Mouse (Mus musculus) embryo, embryonic 11 days (tissue): ENCODE measurements around the gene Gm45837.

Source experiments
- DNase-seq: peaks from one replicate; pipeline ENCODE4 v3.0.0-alpha.2; 2015

Gm45837 gene

GRCm38 (mm10) chr7:101449855-101450254 is 39.2 kb downstream of the Gm45837 start:
- DNase-seq = no peak

- DNase-seq = peak; percentile 88
These were observed 40.0 kb downstream of the Gm45837 start for GRCm38 (mm10) chr7:101450422-101451401.

DNA sequence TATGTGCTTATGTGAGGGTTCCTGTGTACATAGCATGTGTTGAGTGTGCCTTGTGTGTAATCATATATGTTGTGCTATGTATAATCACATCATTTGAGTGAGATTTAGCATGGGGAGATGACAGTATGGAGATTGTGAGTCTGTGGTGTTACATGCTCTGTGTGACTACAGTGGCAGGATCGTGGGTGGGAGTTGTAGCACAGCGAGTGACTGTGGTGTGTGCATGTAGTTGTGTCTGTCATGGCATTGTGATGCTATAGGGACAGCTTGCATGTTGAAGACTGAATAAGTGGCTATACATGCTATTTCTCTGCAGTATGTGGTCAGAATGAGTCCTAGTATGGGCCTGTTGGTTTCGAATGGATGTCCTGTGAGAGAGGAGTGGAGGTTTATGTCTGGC is 42.0 kb downstream of the Gm45837 start:
- DNase-seq = no peak

GRCm38 (mm10) chr7:101453296-101453695 is 42.6 kb downstream of the Gm45837 start:
- DNase-seq = no peak

- no peak for DNase-seq
These were observed 43.0 kb downstream of the Gm45837 start for GRCm38 (mm10) chr7:101453725-101454124.

DNA sequence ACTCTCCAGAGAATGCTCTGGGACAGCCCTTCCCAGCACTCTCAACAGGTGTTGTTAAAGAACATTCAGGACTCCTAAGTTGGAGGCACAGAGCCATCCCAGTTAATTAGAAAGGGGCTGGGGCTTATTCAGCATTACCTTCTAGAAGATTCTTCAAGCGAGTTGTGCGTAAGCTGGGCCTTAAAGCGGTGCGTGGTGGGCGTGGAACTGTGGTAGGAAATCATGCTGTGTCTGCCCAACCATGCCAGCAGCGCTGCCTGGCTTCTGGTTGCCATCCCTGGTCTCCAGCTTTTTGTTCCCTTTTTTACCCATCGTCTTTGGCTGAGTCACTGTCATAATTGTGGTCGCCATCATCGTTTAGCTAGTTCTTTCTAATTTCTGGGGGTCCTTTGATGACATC is 43.8 kb downstream of the Gm45837 start:
- no peak for DNase-seq

GRCm38 (mm10) chr7:101455141-101455540 is 44.5 kb downstream of the Gm45837 start:
- no peak for DNase-seq

DNA sequence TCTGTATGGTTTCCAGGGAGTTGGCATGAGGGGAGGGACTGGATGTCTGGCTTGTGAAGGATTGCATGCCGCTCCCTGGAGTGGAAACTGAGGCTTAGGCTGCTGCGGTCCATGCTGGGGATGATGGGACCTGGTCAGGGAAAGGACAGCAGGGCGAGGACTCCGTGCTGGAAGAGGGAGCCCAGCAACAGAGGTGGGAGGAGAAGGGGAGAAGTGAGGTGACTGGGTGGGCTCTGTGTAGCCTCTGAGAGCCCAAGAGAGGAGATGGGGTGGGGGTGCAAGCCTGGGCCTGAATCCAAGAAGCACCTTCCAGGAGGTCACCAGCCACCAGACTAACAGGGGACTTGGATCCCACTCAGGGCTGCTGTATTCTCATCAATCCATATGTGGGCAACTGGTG is 45.6 kb downstream of the Gm45837 start:
- no peak for DNase-seq

DNA sequence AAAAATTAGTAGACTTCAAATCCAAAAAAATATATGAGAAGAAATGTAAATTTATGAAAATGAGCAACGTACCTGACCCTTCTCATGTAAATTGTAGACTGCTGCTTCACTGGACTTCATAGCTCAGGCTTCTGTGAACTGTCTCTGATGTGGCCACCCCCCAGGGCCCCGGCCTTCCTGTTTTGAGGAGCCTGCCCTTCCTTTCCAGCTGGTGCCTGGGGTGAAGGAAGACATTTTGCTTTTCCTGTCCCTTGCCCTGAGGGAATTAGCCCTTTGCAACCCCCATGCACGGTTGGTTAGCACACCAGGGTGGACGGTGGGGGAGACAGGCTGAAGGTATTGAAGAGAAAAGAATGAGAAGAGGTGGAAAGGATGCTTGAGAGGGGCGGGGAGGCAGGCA is 46.1 kb downstream of the Gm45837 start:
- no peak for DNase-seq

DNA sequence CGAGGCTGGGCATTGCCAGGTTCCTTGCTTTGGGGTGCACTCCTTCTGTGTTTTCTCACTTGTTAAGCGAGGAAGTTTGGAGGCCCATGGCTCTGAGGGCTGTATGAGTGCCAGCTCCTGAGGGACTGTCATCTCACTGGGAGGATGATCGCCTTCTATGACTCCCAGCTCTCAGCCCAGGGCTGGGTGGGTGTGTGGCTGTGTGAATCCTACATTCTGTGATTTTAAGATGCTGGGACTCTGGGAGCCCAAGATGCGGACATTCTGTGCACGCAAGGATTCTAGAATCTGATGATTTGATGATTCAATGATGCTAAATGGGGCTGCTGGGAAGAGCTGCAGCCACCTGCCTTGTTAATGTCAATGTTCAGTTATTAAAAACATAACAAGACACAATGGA is 46.6 kb downstream of the Gm45837 start:
- no peak for DNase-seq

GRCm38 (mm10) chr7:101457801-101458200 is 47.1 kb downstream of the Gm45837 start:
- no peak for DNase-seq

GRCm38 (mm10) chr7:101458278-101458781 is 47.6 kb downstream of the Gm45837 start:
- no peak for DNase-seq

DNA sequence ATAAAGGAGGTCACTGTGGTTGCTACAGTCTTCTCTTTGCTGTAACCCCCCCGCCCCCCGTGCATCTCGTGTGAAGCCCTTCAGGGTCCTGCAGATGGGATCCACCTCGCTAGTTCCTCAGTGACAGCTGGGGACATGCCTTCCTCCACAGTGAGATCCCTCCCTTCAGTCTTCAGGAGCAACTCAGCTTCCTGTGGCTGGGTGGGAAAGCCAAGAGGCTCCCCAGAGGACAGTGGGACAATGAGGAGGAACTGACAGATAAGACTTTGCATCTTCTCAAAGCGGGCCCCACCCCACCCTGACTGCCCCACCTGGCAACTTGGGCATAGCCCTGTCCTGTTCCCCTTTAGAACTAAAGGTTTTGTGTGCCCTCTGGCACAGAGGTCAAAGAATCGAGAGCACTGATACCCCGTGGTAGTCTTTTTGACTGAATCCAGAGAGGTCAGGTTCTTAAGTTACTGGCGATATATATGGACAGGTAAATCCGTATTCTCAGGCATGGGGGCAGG is 48.7 kb downstream of the Gm45837 start:
- no peak for DNase-seq

- no peak for DNase-seq
These were observed 49.4 kb downstream of the Gm45837 start for GRCm38 (mm10) chr7:101459923-101460607.

- DNase-seq = no peak
These were observed 49.9 kb downstream of the Gm45837 start for GRCm38 (mm10) chr7:101460608-101460957.

GRCm38 (mm10) chr7:101461571-101461970 is 50.9 kb downstream of the Gm45837 start:
- no peak for DNase-seq

GRCm38 (mm10) chr7:101462327-101463068 is 51.8 kb downstream of the Gm45837 start:
- DNase-seq = no peak

DNA sequence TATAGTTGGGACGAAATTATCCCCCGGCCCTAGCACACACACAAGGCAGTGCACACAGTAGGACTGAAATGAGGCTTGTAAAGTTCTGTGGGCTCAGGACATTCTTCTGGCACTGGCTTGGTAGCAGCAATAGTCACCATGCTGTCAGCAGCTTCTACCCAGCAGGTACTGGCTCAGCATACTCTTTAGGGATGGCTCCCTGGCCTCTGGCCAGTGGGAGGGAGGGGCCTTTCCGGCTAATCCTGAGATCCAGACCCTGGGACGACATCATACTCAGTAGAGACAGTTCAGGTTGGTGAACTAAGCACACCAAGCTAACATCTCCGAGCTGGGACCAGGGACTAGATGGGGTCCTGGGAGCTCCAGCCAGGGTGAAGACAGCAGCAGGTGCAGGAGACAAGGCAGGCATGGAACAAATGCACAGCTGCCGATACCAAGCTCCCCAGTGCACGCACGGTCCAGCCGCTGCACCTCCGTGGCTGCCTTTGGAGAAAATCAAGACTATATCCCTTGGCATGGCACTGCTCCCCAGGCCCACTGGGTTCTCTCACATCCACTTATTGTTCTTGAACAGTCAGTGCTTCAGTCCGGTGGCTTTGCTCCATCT is 53.1 kb downstream of the Gm45837 start:
- no peak for DNase-seq

GRCm38 (mm10) chr7:101464927-101465326 is 54.2 kb downstream of the Gm45837 start:
- DNase-seq = no peak

DNA sequence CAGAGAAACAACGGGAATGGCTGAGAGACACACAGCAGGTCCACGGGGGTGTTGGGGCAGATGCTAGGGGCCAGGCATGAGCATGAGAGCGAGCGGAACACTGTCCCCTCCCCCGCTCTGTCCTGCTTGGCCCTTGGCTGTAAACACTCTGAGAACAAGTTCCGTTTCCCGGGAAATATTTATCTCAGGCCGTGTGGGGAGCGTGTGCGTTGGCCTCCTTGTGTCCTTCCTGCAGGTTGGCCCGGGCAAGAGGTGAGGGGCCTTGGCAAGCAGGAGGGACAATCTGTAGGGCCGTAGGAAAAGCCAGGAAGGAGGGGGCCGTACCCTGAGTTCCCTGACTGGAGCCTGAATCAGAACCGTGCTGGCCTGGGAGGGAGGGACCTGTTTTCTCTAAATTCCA is 54.7 kb downstream of the Gm45837 start:
- peak; percentile 37 for DNase-seq

DNA sequence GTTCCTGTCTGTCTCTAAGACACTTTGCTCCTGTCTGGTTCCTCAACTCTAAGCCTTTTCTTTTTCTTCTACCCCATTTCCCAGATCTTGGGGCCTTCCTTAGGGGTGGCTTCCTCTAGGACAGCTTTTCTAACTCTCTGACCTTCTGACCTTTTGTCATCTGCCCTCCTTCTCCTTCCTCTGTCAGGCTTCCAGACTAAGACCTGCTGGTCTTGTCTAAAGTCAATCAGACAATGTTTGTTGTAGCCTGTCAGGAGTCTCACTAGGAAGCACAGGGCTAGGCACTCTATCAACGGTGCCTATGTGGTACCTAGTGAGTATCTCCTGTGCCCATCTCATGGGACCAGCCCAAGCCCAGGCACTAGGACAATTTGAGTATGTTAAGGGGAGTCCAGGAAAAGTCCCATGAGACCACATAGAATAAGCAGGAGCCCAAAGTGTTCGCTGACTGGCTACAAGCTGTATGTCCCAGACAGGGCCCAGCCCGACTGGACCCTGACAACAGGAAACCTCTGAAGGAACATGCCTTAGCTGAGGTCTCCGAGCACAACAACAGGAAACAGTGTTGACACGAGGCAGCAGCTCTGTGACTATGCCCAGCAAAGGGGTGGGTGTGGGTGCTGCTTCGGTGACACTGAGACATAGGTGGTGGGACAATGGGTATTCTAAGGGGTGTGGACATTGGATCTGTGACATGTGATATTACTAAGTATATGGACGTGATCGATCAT is 55.3 kb downstream of the Gm45837 start:
- no peak for DNase-seq

DNA sequence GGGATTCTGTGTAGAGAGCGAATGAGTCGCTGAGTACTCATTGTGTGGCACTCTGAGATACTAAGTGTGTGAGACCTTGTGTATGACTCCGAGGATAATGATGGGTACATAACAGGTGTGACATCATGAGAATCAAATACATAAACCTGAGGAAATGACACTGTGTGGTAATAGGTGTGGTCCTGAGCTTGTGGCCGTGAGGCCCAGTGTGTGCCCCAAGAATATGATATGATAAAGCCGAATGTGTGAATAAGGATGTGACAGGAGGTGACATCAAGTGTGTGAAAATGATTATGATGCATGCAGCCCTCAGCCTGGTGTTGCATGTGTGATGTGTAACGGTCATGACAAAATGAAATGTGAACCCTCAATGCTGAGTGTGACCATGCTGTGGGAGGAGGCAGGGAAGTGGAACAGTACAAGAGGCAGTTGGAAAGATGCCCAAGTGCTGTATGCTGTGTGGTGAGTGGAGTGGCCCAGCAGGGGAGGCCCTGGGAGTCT is 55.9 kb downstream of the Gm45837 start:
- DNase-seq = no peak
